In the genomic region with DNA sequence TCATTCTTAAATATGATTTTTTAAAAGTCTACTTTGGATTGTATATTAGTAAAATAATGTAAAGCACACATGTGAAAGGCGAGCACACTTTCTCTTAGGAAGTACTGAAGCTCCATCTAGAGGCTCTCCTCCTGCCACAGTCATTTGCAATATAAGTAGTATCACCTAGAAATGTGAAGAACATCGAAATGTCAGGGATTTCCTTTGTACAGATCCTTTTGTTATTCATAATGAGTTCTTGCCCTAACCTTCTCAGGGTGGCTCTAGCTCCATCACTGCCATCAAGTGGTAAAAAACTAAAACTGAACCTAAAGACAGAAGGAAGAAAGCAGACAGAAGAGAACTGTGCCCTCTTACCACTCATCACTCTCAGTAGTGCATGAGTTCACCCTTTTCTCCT, we compare ENCODE assay signal across 9 mouse cellular contexts. TPM values are rescaled to one million over a fixed set of nuclear protein-coding genes. Genes with fewer than 3 reads are reported as not detected.
DNase-seq lines count a peak whose midpoint lies in the region; ATAC-seq and TF ChIP-seq lines count a peak whose summit lies in the region.
"Had no signal": no experiment of that assay in that cellular context is flagged by ENCODE, and none has a peak within 500 bp of the region (broad histone marks: within the 10 kb centered on the region; RNA-seq: fewer than 3 reads in every experiment).

No protein-coding gene starts in this region.

- H3K27me3 ChIP-seq in midbrain, embryonic 13.5 days: no peaks in the 10 kb centered on the region
- H3K27me3 ChIP-seq: neural tube, embryonic 12.5 days had no signal

- in situ Hi-C loops in ES-E14 (cut with MboI; ENCODE audit: low sequenced_read_pairs in 2 of 2, unreplicated experiment in 2 of 2): no loop called here

- no peak overlapping the region for H3K9ac ChIP-seq in ES-E14 (ENCODE audit: insufficient read depth, low read depth, low read length, poor library complexity, severe bottlenecking)
- no peak overlapping the region for H3K9ac ChIP-seq in midbrain, embryonic 13.5 days (replicated peaks)
- H3K9ac ChIP-seq: neural tube, embryonic 12.5 days had no signal

- H3K4me2 ChIP-seq in midbrain, embryonic 13.5 days (replicated peaks): no peak overlapping the region
- H3K4me2 ChIP-seq: neural tube, embryonic 12.5 days had no signal

- no peak for DNase-seq in layer of hippocampus, adult 2 months (ENCODE audit: low spot score in 2 of 2)
- DNase-seq in layer of hippocampus, postnatal 36 days: no peak
- peak; percentile 29 for DNase-seq in ES-E14 (ENCODE audit: low read depth, low spot score)
- peak; percentile 13 for DNase-seq in cerebellum, adult 9-11 months
- no peak for DNase-seq in spleen, postnatal 10 days (ENCODE audit: low spot score in 2 of 2)
- no peak for DNase-seq in testis, postnatal 10 days (ENCODE audit: low spot score)
- no peak for DNase-seq in layer of hippocampus, adult 9-11 months

- no peak overlapping the region for H3K27ac ChIP-seq in layer of hippocampus, adult 2 months
- H3K27ac ChIP-seq in ES-E14 (ENCODE audit: insufficient read depth, low read depth, low read length, poor library complexity, severe bottlenecking): no peak overlapping the region
- no peak overlapping the region for H3K27ac ChIP-seq in midbrain, embryonic 13.5 days
- H3K27ac ChIP-seq: neural tube, embryonic 12.5 days had no signal

- ATAC-seq in midbrain, embryonic 13.5 days: peak; percentile 63

- H3K4me3 ChIP-seq in layer of hippocampus, adult 2 months: no peak overlapping the region
- H3K4me3 ChIP-seq in ES-E14 (ENCODE audit: insufficient read depth in 1 of 2, low read depth in 1 of 2, low read length in 2 of 2, poor library complexity in 1 of 2, severe bottlenecking in 1 of 2): no peak overlapping the region
- no peak overlapping the region for H3K4me3 ChIP-seq in midbrain, embryonic 13.5 days (replicated peaks)
- H3K4me3 ChIP-seq: neural tube, embryonic 12.5 days had no signal

- no peaks in the 10 kb centered on the region for H3K36me3 ChIP-seq in ES-E14 (ENCODE audit: control insufficient read depth, insufficient read depth, low read length, poor library complexity, severe bottlenecking)
- no peaks in the 10 kb centered on the region for H3K36me3 ChIP-seq in midbrain, embryonic 13.5 days
- H3K36me3 ChIP-seq: neural tube, embryonic 12.5 days had no signal

- peak; percentile 75 for TF ChIP-seq CTCF in layer of hippocampus, adult 2 months (conservative IDR thresholded peaks at IDR 0.05)

- H3K4me1 ChIP-seq in ES-E14 (ENCODE audit: control insufficient read depth in 2 of 2, insufficient read depth in 2 of 2, low read length in 2 of 2, poor library complexity in 1 of 2): no peaks in the 10 kb centered on the region
- H3K4me1 ChIP-seq in midbrain, embryonic 13.5 days (replicated peaks): no peaks in the 10 kb centered on the region
- H3K4me1 ChIP-seq: neural tube, embryonic 12.5 days had no signal

- 47% methylated on average over 2 of the region's 2 CpGs for WGBS in midbrain, embryonic 13.5 days

- no peaks in the 10 kb centered on the region for H3K9me3 ChIP-seq in ES-E14 (ENCODE audit: control insufficient read depth, insufficient read depth, low read depth, low read length)
- no peaks in the 10 kb centered on the region for H3K9me3 ChIP-seq in midbrain, embryonic 13.5 days
- H3K9me3 ChIP-seq: neural tube, embryonic 12.5 days had no signal

TF ChIP-seq in ES-E14, 5 proteins besides CTCF, POLR2A, EP300 and RAD21:
- no peak for TF ChIP-seq CHD2 (IDR thresholded peaks at IDR 0.05; ENCODE audit: low read depth, low read length)
- TF ChIP-seq ZNF384 (IDR thresholded peaks at IDR 0.05; ENCODE audit: low read depth, low read length): no peak
- no peak for TF ChIP-seq MAFK (IDR thresholded peaks at IDR 0.05; ENCODE audit: insufficient read depth, low read depth, low read length)
- TF ChIP-seq ZC3H11A (IDR thresholded peaks at IDR 0.05; ENCODE audit: borderline replicate concordance, low read depth, low read length): 0 out of 2 replicates have a peak, but pooled peaks have one; percentile 30
- TF ChIP-seq HCFC1 (IDR thresholded peaks at IDR 0.05; ENCODE audit: borderline replicate concordance, insufficient read depth, low read length): no peak

RNA-seq across cellular contexts. Expression of gene Dnajc1, which starts 49.2 kb away (rescaled TPM):
- 10 to 100 TPM; 26.4 to 30.3 TPM for total RNA-seq in layer of hippocampus, adult 2 months (2021)
- 10 to 100 TPM; 27.4 to 31.1 TPM for total RNA-seq in layer of hippocampus, postnatal 36 days (2021)
- total RNA-seq in ES-E14 (2012; rRNA removed): 15.1 and 16.4 TPM in 2 replicates
- polyA plus RNA-seq in midbrain, embryonic 13.5 days (2015; fragmentation: Nextera tagmentation; extraction: Ambion mirVana): 21.6 and 24.1 TPM in 2 replicates

Comparison
In these comparisons a context has a peak if more than half of its experiments do, and no peak if none do; other contexts are left out.
1. DNase-seq: peak in ES-E14 (single experiment) and cerebellum, adult 9-11 months (single experiment); none in layer of hippocampus, adult 2 months (0 of 2), layer of hippocampus, postnatal 36 days (0 of 2), spleen, postnatal 10 days (0 of 2), testis, postnatal 10 days (single experiment) and layer of hippocampus, adult 9-11 months (single experiment).